Mouse (Mus musculus) lung, postnatal 0 days (tissue): ENCODE data around the gene Irf6.

Experiments used
- CTCF ChIP-seq: IDR thresholded peaks from 2 replicates; pipeline ENCODE4 v1.5.1; 2016; ENCODE audit warnings: antibody characterized with exemption, mild to moderate bottlenecking
- EP300 ChIP-seq: IDR thresholded peaks from 2 replicates; pipeline ENCODE4 v1.6.1; 2016; ENCODE audit warnings: antibody characterized with exemption, mild to moderate bottlenecking, control low read depth

DNA sequence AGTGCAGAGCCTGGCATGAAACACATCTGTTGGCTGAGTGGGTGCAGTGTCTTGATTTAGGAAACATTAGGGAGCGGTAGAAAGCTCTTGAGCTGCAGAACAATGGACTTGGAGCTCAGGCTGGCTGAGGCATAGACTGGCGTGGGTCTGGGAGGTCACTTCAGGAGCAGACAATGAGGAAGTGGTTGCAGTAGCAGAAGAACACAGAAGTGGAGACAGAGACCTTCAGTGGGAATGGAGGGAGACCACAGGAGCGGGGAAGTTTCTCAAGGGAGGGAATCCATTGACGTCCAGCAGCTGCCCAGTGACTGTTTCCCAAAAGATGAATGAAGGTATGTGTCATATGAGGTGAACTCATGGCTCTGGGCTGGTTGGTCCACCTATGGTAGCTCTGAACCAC, 7.8 kb upstream of the Irf6 start:
- TF ChIP-seq CTCF (no peak), EP300 (no peak)
